ENCODE assay signal across 1 mouse cellular context in the genomic region with DNA sequence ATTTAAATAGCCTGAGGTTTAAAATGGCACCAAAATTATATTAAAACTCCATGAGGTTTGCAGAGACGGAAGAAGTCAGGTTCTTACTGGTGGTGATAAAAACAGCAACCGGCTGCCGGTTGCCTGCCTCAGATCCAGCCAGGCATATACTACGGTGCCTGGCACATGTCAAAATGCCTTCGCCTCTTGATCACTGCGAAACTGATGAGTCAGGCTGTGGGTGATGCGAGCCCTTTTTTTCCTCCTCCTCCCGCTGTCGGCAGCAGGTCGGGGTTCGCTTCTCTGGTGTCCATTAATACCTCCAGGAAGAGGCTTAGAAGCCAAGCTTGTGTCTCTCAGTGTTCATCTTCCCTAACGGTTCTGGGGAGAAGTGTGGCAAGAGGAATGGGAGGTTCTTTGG.
TF ChIP-seq lines count a peak whose summit lies in the region.

No protein-coding gene starts in this region.

TF ChIP-seq in CH12.LX, 34 proteins besides CTCF, POLR2A, EP300 and RAD21 (continued from another document):
- TF ChIP-seq BHLHE40 (IDR thresholded peaks at IDR 0.05; ENCODE audit: low read depth, low read length): peak; percentile 88
- TF ChIP-seq ZNF384 (IDR thresholded peaks at IDR 0.05; ENCODE audit: low read depth, low read length): peak; percentile 75
- peak; percentile 86 for TF ChIP-seq TBP (conservative IDR thresholded peaks at IDR 0.05; ENCODE audit: low read depth, low read length)
- TF ChIP-seq MAX (IDR thresholded peaks at IDR 0.05; ENCODE audit: low read length): peak; percentile 61; the same call in 1 of the 2 replicates
- TF ChIP-seq E2F4 (IDR thresholded peaks at IDR 0.05; ENCODE audit: insufficient replicate concordance, low read depth, low read length): no peak
- peak; percentile 88 for TF ChIP-seq MYC (IDR thresholded peaks at IDR 0.05; ENCODE audit: low read depth, low read length)
- TF ChIP-seq ETS1 (conservative IDR thresholded peaks at IDR 0.05; ENCODE audit: low read depth, low read length): peak; percentile 87
- TF ChIP-seq CHD1 (IDR thresholded peaks at IDR 0.05; ENCODE audit: low read depth, low read length): no peak
- TF ChIP-seq GABPA (IDR thresholded peaks at IDR 0.05; ENCODE audit: insufficient replicate concordance, low read depth, low read length): 0 out of 2 replicates have a peak, but pooled peaks have one; percentile 16
- TF ChIP-seq POLR2AphosphoS2 (IDR thresholded peaks at IDR 0.05; ENCODE audit: low read depth, low read length): no peak
- peak; percentile 43; the same call in 1 of the 2 replicates for TF ChIP-seq NELFE (IDR thresholded peaks at IDR 0.05; ENCODE audit: low read depth, low read length)
- 0 out of 2 replicates have a peak, but pooled peaks have one; percentile 32 for TF ChIP-seq JUND (conservative IDR thresholded peaks at IDR 0.05; ENCODE audit: low read depth, low read length)
- TF ChIP-seq HCFC1 (IDR thresholded peaks at IDR 0.05; ENCODE audit: low read depth, low read length): peak; percentile 73
- TF ChIP-seq ELF1 (IDR thresholded peaks at IDR 0.05; ENCODE audit: low read depth, low read length): peak; percentile 58; the same call in 1 of the 2 replicates
- 0 out of 2 replicates have a peak, but pooled peaks have one; percentile 22 for TF ChIP-seq JUN (IDR thresholded peaks at IDR 0.05; ENCODE audit: insufficient read depth, low read depth, low read length)
- TF ChIP-seq ZKSCAN1 (IDR thresholded peaks at IDR 0.05; ENCODE audit: borderline replicate concordance, low read depth, low read length): no peak
